Mouse (Mus musculus) layer of hippocampus, postnatal 36 days (tissue): Measurements from ENCODE around the gene Panx3. TPM values are rescaled to one million over a fixed set of nuclear protein-coding genes. Genes with fewer than 3 reads are reported as not detected.
A peak's percentile ranks its signal among the peaks of the same experiment; 100 is the strongest.

Experiments used
- DNase-seq, 2 experiments: peaks; one replicate each; pipeline ENCODE4 v3.0.0; 2022
- total RNA-seq, 2 experiments: library from RNA; stranded (reverse); gene quantifications; 2 replicates each; pipeline ENCODE4 v1.2.3; 2021

Gene Panx3
- total RNA-seq, 2 experiments from 2014 or later = not detected

DNA sequence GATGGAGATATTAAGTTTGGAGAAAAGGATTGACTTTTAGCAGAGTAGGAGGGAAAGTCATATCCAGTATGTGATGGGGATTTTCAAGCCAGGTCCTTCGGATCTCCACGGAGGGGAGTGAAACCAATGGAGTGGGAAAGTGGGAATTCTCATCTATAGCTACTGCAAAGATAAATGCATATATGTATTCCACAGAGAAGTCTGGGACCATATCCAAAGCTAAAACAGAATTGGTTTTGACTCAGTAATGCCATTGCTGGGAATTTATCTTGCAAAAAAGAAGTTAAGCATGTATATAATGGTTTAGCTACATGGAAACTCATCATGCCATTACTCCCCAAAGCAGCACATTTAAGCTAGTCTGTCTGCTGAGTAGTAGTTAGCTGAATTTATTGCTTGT, 36.7 kb downstream of the Panx3 start:
- no peak for DNase-seq

DNA sequence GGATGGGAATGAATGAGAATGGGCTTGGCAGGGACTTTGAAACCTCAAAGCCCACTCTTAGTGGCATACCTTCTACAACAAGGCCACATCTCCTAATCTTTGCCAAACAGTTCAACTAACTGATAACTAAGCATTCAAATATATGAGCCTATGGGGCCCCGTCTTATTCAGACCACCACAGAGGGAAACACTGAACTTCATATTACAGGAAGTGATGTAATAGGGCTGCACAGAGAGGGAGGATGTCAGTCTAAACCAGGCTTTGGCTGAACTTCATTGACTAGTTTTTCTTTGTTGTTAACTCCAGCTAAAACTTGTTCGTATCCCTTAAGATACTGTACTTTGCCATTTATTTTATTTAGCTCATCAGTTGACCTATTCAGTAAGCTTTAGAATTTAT, 39.1 kb downstream of the Panx3 start:
- DNase-seq = no peak

DNA sequence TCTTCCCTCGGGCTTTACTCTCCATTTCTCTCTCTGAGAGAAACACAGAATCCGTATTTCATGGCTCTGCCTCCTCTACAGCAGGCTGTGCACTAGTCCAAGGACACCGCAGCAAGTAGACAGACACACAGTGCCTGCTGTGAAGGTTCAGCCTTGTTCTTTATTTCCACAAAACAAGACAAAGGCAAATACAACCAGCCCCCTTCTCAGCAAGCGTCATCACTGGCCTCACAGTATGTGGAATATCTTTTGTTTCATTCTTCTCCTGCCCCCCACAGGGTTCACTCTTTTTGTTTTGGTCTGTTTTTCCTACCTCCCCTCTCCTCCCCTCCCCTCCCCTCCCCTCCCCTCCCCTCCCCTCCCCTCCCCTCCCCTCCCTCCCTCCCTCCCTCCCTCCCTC, 40.5 kb downstream of the Panx3 start:
- DNase-seq = no peak

DNA sequence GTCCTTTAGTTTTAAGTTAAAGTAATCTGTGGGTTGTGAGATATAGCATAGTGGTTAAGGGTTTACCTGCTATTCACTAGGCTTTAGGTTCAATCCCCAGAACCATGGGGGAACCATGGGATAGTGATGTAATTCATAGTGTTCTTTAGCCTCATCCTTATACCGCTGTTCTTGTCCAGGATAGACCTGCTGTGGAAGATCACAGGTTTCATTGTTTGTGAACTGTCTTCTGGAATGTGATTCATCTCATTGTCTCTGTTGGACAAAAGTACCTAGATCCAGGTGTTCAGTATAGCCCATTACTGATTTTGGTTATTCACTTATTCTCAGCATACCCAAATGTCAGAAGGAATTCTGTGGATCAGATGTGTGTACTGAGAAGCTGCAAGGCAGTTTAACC, 41.8 kb downstream of the Panx3 start:
- no peak for DNase-seq

DNA sequence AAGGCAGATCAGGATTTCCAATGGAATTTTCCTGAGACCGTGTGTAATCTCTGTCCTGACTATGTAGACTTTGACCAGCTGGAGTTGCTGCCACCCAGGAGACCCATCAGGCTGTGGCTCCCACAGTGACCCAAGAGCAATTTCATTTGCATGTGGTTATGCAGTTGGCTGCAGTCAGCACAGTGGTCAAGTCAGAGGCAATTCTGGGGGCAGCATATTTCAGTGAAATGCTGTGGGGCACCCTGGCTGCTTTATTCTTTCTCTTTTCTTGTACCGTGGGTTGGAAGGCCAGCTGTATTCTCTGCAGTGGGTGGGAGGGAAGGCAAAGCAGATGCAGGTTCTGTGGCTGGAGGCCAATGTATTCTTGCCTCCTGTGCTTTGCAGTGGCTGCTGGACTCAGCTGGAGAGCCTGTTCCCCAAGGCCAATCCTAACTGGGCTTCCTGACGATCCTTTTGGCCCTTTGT, 42.9 kb downstream of the Panx3 start:
- no peak for DNase-seq

DNA sequence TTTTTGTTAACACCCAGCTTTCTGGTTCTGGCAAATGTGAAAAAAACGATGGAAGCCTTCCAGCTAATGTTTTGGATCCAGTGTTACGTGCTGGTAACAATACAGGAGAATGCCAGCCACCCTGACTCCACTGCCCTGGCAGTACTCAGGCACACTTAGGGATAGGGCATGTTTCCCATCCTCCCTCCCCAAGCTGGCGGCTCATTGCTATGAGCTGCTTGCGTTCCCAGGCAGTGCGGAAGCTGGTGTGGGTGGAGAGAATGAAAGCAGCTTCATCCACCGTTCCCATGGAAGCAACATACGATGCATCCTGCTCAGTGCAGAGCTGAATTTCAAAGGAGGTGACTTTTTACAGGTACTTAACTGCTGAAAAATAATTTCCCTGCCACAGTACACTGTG, 43.4 kb downstream of the Panx3 start:
- DNase-seq = peak; percentile 79 to 81

DNA sequence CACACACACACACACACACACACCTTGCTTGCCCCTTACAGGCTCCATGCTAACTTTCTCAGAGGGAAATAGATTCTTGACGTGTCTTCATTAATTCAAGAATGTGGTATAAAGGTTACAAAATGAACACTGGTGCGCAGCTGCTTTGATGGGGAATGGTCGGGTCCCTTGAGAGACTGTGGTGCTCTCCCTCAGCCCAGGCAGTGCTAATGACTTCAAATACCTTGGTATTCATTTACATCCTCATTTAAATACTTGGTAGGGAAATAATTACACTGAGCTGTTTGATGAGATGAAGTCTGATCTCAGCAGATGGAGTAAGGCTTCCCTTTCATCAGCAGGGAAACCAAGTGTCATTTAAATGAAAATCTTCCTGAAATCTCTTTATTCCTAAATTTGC, 43.9 kb downstream of the Panx3 start:
- no peak for DNase-seq

DNA sequence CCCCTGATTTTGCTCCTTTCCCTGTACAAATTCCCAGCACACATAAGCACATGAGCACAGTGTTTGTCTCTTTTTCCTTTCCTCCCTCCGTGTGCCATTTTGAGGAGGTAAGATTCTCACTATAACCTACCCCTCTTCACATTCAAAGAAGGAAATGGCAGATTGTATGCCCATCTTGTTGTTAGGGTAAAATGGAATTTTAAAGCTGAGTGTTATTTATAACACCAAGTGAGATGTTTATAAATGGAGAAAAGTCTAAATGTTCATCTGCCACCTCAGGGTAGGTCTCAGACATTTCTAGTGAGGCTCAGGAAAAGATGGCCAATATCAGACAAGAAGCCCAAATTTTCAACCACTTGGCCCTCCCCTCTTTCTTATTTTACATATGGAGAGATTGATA, 44.5 kb downstream of the Panx3 start:
- no peak for DNase-seq

DNA sequence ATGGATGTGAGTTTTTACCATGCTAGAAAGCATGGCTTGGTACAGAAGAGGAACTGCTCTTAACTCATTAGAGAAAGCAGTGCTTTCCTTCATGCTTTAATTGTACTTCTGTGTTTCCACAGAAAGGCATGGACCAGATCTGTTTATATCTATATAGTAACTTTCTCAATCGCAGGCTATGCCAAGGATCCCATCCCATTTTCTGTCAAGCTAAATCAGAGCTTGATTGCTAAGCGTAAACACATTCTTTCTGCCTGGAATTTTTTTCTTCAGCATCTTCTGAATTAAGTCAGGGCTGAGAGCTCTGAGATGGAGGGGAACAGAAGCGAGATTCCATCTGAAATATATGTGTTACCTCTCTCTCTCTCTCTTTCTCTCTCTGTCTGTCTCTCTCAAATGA, 45.1 kb downstream of the Panx3 start:
- no peak for DNase-seq

DNA sequence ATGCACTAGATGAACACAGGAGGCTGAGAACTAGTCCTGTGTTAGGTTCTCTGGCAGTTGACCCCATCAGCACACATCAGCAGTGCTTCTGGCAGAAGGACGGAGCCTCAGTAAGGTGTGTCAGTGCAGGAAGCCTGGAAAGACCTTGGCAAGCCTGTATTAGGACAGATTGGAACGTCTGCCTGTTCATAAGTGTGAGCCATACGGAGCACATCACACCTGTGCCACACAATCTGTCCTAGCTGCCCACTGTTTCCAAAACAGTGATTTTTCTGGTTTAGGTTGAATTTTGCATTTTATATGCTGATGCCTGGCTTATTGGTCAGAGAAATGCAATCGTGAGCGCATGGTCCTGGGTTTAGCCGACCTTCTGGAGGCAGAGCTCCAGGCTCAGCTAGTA, 47.7 kb downstream of the Panx3 start:
- DNase-seq = peak in 1 of 2 experiments; percentile 47

DNA sequence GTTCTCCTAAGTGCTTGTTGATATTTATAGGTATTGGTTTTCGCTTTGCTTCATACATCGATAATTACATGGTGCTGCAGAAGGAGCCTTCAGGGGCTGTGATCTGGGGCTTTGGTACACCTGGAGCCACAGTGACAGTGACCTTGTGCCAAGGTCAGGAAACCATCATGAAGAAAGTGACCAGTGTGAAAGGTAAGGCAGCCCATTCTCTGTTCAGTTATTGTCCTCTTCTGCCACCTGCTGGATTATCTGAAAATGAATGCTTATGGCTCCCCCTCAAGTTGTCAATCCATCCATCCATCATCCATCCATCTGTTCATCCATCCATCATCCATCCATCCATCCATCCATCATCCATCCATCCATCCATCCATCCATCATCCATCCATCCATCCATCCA, 52.3 kb downstream of the Panx3 start:
- peak in 1 of 2 experiments; percentile 31 for DNase-seq

DNA sequence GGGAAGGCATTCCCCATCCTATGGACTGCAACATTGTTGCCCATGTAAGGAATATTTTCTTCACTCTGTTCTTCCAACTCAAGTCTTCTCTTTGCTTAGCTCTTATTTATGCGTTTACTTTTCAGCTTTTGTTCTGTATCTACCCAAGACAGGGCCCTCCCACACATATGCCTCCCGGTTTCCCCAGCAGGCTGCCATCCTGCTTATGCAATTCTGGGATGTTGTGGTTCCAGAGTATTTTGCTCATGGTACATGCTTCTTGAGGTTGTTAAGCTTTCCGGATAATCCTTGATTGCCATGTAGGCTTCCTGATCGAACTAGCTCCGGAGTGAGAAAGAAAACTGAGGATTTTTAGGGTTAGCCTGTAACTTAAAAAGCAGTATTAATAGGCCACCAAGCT, 53.8 kb downstream of the Panx3 start:
- DNase-seq = peak in 1 of 2 experiments; percentile 35

DNA sequence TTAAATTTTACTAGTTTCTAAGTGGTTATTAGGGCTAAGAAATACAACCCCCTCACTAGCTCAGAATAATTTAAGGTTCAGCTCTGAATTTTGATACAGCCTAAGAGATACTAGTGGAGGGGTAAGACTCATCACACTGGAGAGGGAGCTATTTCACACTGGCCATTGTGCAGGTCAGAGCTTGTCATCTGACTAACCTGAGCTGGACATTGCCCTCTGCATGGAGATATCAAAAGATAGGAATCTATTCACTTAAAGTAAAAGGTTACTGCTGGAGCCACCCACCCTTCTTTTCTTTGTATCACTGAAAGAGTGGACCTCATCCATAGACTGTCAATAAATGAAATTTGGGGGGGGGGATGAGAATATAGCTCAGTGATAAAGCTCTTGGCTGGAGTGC, 54.7 kb downstream of the Panx3 start:
- DNase-seq = no peak

DNA sequence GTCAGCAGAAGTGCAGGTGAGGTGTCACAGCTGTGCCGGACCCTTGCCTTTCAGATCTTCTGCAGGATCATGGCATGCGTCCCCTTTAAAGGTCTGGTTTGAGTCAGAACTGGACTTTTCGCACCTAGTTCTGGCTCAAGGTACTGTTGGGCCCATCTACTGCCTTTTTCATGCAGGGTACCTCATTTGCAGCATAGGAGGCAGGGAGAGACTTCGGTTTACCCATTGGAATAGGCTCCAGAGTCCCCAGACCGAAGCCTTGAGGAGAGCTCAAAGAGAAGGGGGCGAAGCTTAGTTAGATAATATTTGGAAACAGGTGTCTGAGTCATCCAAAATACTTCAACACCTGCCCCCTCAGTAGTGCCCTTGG, 55.1 kb downstream of the Panx3 start:
- no peak for DNase-seq

DNA sequence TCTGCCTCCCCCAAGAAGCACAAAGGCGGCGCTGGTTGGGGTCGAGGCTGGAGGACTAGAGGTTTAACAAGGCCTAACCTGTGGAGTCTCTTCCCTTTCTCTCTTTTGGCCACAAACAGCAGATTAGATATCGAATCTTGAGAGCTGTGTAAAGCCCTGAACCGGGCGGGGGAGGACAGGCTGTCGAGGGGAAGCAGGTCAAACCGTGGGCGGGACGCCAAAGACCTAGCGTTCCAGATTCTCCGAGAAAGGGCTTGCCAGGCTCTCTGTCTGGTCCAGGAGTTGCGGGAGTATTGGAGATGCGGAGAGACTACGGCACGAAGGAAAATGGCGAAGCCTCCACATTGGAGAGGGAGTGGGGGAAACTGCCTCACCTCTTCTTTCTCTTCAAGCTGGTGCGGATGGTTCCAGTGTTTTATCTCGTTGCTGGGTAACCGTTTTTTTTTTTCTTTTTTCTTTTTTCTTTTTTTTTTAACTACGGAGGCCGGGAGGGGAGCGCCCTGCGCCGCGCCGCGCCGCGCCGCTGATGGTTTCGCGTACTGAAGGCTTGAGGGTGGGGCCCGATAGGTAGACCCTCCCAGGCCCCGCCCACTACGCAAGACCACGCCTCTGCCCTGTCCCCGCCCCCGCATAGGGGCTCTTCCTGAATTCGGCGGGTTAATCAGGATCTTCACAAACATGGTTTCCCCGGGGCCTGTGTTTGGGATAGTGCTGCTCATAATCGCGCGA, 55.7 kb downstream of the Panx3 start, which contains the start of gene Spa17:
TSS of gene Spa17 (minus strand) at position 541 of the 729 bp plus-strand sequence.
- peak; percentile 82 to 83 for DNase-seq

Other genes starting within 250 kb of the Panx3 start
- 10 to 100 TPM; 13.9 to 14.3 TPM for gene Robo3, start 236.0 kb downstream of the Panx3 start, total RNA-seq
- gene Msantd2, start 179.9 kb downstream of the Panx3 start, total RNA-seq = 10 to 100 TPM; 21.9 to 27.5 TPM
- 10 to 100 TPM; 17.7 to 22.6 TPM for gene Esam, start 141.2 kb downstream of the Panx3 start, total RNA-seq
- gene Vsig2, start 130.0 kb downstream of the Panx3 start, total RNA-seq = 1 to 10 TPM; 2.7 to 4.7 TPM
- gene Nrgn, start 116.3 kb downstream of the Panx3 start, total RNA-seq = 1,000 to 10,000 TPM; 1,507 to 1,630 TPM
- 10 to 100 TPM; 13.0 to 13.3 TPM for gene Siae, start 113.5 kb downstream of the Panx3 start, total RNA-seq
- gene Spa17, start 55.5 kb downstream of the Panx3 start, total RNA-seq = 1 to 10 TPM; 1.5 to 2.4 TPM
- 10 to 100 TPM; 48.1 to 48.3 TPM for gene Tbrg1, start 11.9 kb downstream of the Panx3 start, total RNA-seq
- gene Olfr160, start 47.0 kb upstream of the Panx3 start, total RNA-seq = not detected
- gene Olfr874, start 75.9 kb upstream of the Panx3 start, total RNA-seq = not detected
- gene Olfr875, start 102.6 kb upstream of the Panx3 start, total RNA-seq = not detected
- not detected for gene Olfr876, start 133.8 kb upstream of the Panx3 start, total RNA-seq
- gene Olfr877, start 185.0 kb upstream of the Panx3 start, total RNA-seq = under 1 TPM in 1 of 2 experiments, not detected in 1; 0.43 TPM
- gene Olfr145, start 227.5 kb upstream of the Panx3 start, total RNA-seq = not detected
- gene Olfr878, start 248.6 kb upstream of the Panx3 start, total RNA-seq = not detected